Mouse (Mus musculus) v-Abl transformed pro-B cells (cell line): ENCODE results near the gene Stk38.
"Not testable (repeated sequence)": the region's sequence is repeated elsewhere in the genome, so short reads cannot be mapped to it uniquely, and the experiment has no call there.

Source experiments
- in situ Hi-C, 2 experiments: fragments of 400-800 bp; cut with MboI; formaldehyde crosslinking; loops; one replicate each; pipeline ENCODE4 v1.15.1; 2025; ENCODE audit not compliant: unreplicated experiment in 2 of 2

Gene Stk38

DNA sequence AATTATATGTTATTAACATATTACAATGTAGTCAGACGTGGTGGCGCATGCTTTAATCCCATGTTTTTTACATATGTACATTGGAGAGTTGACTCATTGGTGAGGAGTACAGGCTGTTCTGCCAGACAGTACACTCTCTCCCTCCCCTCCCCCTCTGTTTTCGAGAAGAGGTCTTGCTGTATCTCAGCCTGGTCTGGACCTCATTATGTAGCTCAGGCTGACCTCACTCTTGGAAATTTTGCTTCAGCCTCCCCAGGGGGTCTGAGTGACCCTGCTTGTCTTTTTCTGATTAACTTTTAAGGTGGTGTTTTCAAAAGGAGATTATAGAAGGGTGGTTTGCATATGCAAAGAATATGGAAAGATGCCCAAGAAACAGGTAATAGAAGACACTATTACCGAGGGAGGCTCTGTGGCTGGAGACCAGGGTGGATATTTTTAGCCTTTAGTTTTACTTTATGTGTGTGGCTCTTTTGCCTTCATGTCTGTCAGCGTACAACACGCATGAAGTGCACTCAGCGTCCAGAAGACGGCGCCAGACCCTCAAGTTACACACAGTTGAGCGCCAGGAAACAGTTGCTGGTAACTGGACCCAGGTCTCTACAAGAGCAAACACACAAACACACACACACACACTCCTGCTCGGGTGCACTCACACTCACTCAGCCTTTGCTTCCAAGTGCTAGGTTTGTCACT is 10.6 kb upstream of the Stk38 start:
- in situ Hi-C loops = loop anchor here in 1 of 2 experiments (10.0 kb wide), 1 partner anchor 84 kb away; no protein-coding TSS in a partner anchor

DNA sequence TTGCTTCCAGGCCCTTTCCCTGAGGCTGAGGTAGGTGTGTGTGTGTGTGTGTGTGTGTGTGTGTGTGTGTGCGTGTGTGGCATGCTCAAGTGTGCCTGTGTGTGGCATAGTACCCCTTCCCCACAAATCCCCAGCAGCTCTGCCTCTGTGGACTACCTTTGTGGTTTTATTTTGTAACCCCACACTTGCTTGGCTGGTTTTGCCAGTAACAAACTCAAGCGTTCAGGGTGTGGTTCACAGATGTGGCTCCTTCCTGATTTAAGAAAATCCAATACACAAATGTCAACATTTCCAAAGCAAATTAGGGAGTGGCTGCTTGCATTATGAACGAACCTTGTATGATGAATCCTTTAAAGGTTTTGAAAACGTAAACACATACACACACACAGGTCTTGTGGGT is 8.9 kb upstream of the Stk38 start:
- in situ Hi-C loops = loop anchor here in 1 of 2 experiments (10.0 kb wide), 1 partner anchor 82 kb away; no protein-coding TSS in a partner anchor

DNA sequence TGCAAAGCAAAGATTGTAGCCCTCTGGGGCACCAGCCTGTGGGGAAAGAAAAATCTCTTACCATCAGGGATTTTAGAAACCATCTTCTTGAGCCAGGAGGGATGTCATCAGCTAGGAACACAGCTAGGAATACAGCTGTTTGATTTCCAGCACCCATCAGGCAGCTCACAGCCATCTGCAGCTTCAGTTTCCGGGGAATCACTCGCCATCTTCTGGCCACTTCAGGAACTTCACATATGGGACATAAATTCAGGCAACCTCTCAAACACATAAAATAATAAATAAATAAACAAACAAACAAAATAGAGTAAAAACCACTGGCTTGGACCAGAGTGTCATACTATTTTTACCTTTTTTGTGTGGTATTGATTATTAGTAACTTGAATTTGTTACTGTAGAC is 7.8 kb upstream of the Stk38 start:
- in situ Hi-C loops = loop anchor here in 1 of 2 experiments (10.0 kb wide), 1 partner anchor 81 kb away; no protein-coding TSS in a partner anchor

DNA sequence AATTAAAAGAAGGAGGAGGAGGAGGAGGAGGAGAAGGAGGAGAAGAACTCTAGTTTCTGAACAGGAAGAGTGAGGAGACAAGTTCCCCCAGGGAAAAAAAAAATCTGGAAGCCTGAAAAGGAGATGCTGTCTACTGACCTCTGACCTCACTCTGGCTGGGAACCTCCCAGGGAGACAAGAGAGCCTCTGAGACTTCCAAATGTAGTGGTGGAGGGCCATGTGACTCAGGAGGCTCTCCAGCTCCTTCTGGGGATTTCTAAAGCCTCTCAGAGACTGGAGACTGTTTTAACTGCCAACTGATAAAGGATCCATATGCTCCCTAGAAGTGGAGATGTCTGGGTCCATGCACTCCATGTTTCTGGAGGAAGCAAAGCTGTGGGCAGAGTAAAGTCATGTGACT is 6.4 kb upstream of the Stk38 start:
- in situ Hi-C loops = loop anchor here in 1 of 2 experiments (10.0 kb wide), 1 partner anchor 79 kb away; no protein-coding TSS in a partner anchor

DNA sequence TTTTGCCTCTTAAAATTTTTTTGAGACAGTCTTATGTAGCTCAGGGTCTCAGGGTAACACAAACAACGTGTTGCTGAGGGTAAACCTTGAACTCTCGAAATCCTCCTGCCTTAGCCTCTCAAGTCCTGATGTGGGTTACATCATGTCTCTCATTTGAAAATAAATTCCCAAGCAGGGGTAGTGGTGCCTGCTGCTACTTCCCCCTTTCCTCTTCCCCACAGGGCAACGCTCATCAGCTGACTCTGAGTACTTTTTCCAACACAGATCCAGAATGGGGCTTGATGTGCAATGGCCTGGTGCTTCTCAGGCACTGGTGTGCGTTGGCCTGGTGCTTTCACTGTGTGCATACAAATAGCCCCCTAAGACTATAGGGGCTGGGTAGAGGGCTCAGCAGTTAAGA is 1.4 kb upstream of the Stk38 start:
- in situ Hi-C loops = no loop called here

DNA sequence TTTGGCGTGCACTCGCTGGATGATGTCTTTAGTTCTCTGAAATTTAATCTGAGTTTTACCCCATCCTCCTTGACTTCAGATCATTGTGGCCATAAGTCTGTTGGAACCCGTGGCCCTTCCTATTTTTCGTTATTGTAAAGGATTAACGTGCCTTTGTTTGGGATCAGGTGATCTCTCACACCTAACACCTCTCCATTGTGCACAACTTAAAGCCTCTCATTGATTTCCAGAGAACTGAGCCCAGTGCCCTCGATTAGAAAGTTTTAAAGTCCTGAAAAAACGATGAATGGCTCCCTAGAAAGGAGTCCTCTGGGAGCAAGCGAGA is 493 bp upstream of the Stk38 start:
- in situ Hi-C loops = no loop called here

DNA sequence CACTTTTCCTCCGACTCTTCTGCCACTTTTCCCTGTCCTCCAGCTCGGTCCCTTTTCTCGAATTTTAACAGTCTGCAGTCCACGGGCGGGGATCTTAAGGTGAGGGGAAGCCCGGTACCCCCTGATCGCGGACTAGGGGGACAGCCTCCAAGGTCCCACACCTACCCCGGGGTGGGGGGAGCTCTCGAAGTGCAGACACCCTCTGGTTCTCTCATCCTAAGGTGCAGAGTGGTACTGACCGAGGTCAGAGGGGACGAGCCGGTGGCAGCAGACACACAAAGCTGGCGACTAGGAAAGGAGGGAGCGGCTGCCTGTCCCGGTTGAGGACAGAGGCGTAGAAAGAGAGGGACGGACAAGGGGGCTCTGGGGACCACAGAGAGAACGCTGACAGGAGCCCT is 553 bp downstream of the Stk38 start:
- in situ Hi-C loops = no loop called here

DNA sequence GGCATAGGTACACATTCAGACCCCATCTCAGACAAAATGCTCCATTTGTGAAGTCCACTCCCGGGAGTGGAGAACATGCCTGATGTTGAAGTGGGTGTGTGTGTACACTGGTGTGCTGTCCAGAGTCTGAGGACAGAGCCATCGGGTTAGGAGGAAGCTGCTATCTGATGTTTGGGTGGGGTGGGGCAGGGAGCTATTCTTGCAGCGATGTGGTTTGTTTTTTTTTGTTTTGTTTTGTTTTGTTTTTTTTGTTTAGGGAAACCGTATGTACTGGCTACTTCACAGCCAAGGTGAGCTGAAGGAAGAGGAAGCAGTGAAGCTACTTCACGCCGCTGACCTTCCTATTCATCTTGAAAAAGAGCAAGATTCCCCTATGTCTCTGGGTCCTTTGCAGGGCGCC is 983 bp downstream of the Stk38 start:
- in situ Hi-C loops = no loop called here

DNA sequence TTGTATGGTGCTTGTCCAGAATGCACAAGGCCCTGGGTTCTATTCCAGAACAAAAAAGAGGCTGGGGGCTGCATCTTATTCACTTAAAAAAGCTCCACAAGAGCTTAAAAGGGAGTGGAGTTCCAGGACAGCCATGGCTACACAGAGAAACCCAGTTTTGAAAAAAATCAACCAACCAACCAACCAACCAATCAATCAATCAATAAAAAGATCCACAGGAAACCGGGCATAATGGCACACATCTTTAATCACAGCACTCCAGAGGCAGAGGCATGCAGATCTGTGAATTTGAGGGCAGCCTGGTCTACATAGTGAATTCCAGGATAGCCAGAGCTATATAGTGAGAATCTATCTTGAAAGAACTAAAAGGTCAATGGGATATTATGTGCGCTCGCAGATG is 2.8 kb downstream of the Stk38 start:
- in situ Hi-C loops = no loop called here

DNA sequence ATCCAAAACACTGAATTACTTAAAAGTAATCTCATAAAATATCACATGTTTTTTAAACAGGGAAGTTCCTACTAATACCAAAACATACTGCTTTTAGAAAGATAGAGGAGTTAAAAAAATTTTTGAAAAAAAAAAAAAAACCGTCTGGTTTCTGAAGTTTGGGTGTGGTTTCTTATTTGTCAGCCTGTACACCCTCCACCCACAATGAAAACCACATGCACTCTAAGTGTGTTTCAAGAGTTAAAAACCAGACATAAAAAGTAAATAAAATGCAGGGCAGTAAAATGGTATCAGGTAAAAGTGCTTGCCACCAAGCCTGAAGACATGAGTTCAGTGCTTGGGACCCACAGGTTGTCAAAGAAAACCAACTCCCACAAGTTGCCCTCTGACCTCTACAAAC is 4.1 kb downstream of the Stk38 start:
- in situ Hi-C loops = no loop called here

DNA sequence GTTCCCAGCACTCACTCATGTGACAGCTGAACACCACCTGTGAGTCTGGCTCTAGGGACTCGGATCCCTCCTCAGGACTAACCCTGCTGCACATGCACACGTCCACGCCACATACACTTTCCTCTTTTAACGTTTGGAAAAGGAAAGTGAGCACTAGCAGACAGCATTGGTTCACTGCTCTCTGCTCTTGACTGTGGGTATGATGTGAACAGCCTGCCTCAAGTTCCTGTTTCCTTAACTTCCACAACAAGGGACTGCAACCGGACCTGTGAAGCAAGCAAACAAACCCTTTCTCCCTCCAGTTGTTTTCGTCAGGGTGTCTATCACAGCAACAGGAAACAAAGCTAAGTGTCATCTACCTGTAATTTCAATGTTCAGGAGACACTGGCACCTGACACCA is 7.3 kb downstream of the Stk38 start:
- in situ Hi-C loops = no loop called here

DNA sequence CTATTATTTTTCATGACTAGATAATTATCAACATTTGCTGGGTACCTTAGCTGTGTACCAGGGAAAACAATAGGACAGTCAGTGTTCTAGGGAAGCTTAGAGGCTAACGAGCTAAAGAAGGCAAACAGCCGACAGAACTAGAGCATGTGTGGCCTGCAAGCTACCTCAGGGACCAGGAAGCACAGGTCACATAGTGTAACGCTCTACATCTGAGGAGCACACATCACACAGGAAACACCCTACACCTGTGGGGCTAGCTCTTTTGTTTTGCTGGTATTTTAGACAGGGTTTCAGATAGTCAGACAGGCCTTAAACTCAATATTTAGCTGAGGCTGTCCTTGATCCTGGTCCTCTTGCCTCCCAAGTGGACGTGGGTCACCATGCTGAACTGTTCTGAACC is 13.2 kb downstream of the Stk38 start:
- in situ Hi-C loops = no loop called here

DNA sequence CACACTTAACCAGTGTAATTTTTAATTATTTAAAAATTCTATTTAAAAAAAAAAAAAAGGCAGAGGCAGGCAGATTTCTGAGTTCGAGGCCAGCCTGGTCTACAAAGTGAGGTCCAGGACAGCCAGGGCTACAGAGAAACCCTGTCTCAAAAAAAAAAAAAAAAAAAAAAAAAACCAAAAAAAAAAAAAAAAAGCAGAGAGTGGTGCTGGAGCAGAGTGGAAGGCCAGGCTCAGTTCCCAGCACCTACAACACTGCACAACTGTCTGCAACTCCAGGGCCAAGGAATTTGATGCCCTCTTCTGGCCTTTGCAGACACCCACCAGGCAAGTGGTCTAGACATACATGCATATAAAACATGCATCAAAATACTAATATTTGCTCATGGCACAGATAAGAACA is 14.8 kb downstream of the Stk38 start:
- in situ Hi-C loops = not testable (repeated sequence)

DNA sequence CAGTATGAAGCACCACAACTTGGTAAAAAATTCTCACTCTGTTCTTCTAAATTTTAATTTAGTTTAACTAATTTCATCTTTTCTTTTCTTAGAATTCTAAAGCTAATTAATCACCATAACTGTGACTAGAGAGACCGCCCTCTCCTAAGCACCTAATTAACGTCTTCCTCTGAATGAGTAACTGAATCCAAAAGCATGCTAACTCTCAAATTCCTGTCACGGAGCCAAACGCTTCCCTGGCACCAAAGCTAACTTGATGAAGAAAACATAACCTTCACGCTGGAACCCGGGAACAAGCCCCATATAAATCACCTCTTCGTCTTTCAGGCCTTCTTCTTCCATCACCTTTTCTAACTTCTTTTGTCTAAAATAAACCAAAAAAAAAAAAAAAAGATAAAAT is 15.7 kb downstream of the Stk38 start:
- in situ Hi-C loops = no loop called here

DNA sequence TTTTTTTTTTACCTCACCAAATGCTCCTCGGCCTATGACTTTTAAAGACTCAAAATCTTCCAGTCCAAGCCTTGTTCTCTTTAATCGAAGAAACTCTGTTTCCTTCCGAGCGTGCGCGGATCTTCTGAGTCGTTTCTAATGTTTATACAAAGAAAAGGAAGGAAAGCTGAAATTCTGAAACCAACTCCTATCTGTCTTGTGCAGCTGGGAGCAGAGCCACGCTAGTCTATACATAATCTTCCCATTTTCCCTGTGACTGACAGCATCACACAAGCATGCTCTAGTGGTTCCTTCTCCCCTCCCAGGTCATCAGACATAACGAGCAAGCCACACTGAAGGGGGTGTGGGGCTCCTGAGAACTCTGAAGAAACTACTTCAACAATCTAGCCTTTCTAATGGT is 16.5 kb downstream of the Stk38 start:
- in situ Hi-C loops = no loop called here

DNA sequence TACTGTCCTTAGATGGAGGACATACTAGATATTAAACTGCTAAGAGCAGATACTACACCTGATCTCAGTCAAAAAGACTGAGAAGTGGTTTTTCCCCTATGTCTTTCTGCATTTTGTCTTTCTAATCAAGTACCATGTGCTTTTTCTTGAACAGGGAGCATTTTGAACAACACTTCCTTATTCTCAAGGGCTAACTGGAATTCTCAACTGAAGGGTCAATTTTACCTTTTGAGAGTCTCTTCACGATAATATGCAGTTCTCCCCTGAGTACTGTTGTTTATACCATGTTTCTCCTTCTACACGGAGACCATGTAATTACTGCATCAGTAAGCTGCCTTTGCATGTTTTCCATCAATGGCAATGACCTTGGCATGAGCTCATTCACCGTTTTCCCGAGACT is 17.7 kb downstream of the Stk38 start:
- in situ Hi-C loops = no loop called here

DNA sequence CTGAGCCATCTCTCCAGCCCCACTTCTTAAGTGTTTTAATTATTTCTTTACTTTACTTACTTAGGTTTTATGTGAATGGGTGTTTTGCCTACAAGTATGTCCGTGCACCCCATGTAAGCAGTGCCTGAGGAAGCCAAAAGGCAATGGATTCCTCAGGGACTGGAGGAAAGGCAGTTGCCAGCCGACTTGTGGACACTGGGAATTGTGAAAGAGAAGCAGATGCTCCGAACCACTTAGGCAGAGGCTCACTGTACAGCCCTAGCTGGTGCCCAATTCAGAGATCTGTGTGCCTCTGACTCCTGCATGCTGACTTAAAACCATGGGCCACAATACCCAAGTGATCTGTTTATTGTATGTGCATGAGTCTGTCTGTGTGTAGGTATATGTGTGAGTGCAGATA is 18.8 kb downstream of the Stk38 start:
- in situ Hi-C loops = no loop called here

DNA sequence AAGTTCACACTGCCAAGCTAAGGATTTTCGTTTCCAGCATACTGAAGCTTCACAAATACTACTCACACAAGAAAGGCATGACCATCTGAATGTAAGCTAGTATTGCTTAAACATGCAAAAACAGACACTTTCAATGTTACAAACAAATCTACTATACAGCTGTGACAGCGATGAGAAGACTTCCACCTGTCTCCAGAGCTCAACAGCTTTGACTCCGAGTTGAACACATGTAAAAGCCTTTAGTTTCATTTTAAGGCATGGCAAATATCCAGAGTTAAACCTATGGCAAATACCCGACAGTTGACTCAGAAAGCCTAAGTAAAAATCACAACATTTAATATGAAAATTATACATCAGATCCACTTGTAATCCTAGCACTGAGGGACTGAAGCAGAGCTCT is 19.5 kb downstream of the Stk38 start:
- in situ Hi-C loops = no loop called here

DNA sequence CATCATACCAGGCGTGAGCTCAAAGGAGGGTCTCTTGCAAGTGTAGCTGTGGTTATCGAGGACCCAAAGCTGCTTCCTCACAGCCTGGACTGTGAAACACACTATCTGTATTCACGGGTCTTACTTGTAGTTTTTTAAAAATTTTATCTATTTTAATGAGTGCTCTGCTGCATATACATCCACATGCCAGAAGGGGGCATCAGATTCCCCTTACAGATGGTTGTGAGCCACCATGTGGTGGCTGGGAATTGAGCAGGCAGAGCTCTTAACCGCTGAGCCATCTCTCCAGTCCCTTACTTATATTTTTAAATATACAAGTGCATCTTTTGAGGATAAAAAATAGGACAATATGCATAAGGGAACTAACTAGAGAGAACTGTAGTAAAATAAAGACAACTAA is 20.1 kb downstream of the Stk38 start:
- in situ Hi-C loops = no loop called here

DNA sequence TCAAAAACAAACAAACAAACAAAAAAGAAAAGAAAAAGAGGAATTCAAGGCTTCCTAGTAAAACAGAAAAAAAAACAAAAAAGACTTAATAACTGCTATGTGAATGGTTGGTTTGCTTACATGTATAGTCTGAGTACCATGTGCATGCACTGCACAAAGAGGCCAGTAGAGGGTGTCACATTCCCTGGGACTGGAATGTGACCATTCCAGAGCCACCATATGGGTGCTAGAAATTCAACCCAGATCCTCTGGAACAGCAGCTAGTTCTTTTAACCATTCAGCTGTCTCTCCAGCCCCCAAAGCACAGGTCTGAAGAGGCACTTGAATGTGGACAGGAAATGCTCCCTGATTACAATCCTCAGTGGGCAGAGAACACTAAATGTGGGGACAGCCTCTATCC is 21.0 kb downstream of the Stk38 start:
- in situ Hi-C loops = no loop called here

DNA sequence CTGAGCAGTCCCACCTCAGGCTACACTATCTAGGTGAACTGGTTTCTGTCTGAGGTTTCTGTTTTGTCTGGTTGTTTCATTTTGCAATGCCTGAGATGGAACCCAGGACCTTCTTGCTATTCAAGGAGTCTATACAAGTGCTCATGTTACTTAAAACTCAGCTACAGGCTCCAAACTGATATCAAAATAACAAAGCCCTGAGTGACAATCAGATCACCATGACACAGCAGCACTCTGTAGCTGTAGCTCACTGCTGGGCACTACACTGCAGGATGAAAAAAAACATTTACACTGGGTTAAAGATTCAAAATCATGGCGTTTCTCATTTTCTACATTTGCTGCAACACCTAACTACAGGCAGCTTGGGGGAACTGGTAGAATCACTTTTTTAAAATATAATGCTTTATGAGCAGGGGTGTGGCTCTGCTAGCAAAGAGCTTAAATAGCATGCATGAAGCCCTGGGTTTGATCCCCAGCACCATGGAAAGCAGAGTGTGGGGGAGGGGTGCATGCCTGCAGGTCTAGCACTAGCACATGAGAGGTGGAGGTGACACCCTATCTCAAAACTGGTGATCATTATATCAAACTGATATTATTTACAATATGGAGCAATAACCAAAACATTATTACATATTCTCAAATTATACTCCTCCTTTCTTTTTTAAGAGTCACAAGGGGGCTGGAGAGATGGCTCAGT is 22.9 kb downstream of the Stk38 start:
- in situ Hi-C loops = no loop called here

DNA sequence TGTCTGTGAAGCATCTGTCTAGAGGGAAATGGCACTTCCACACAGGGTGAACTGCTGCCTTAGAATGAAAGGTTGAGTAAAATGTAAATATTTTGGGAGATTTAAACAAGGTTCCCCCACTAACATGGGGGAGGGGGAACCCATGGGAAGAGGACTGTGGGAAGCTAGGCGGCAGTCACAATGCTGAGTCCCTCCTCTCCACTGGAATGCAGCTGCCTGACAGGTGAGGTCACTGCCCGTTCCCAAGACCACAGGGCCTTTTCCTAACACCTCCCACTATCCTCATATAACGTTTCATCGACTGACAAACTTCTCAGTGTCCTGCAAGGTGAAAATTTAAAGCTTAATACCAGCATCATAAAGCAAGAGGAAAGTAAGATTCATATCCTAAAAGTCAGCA is 25.2 kb downstream of the Stk38 start:
- in situ Hi-C loops = no loop called here
